ENCODE assay signal across 35 mouse cellular contexts in the genomic region with DNA sequence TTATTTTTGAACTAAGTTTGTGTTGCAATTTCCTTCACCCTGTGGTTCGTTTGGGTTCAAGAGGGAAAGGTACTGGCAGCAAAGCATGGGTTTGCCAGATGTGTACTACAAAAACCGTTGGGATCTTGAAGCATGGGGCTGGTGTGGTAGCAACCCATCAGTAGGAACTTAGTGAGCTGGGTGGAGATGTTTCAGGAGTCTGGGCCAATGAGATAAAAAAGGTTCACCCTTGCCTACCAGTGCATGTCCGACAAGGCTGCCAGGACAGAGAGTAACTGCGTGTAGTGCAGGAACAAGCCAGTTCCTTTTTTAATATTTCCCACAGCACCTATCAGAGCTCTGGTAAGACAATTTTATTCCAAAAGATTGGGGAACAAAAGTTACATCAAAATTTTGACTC.
"Had no signal": no experiment of that assay in that cellular context is flagged by ENCODE, and none has a peak within 500 bp of the region (broad histone marks: within the 10 kb centered on the region; RNA-seq: fewer than 3 reads in every experiment).

No protein-coding gene starts in this region.

- H3K4me2 ChIP-seq: heart, embryonic 11.5 days; heart, embryonic 12.5 days; heart, embryonic 13.5 days; heart, embryonic 15.5 days; hindbrain, embryonic 12.5 days; hindbrain, embryonic 13.5 days; hindbrain, embryonic 14.5 days; hindbrain, embryonic 15.5 days; intestine, embryonic 15.5 days; kidney, embryonic 15.5 days had no signal

- ATAC-seq: hindbrain, embryonic 16.5 days; hindbrain, postnatal 0 days; inflammation-experienced regulatory T-cells, adult 6 months; intestine, embryonic 15.5 days; intestine, embryonic 16.5 days; intestine, postnatal 0 days had no signal

- H3K9ac ChIP-seq: heart, embryonic 12.5 days; heart, embryonic 13.5 days; heart, embryonic 15.5 days; hindbrain, embryonic 12.5 days; hindbrain, embryonic 13.5 days; hindbrain, embryonic 14.5 days; hindbrain, embryonic 15.5 days; intestine, embryonic 15.5 days; kidney, embryonic 15.5 days had no signal

- H3K4me1 ChIP-seq: heart, embryonic 10.5 days; heart, embryonic 12.5 days; heart, embryonic 13.5 days; heart, embryonic 15.5 days; hindbrain, embryonic 10.5 days; hindbrain, embryonic 12.5 days; hindbrain, embryonic 13.5 days; hindbrain, embryonic 15.5 days; intestine, embryonic 15.5 days; kidney, embryonic 15.5 days had no signal

- H3K4me3 ChIP-seq: heart, adult 2 months; heart, embryonic 10.5 days; heart, embryonic 12.5 days; heart, embryonic 13.5 days; heart, embryonic 15.5 days; hindbrain, embryonic 10.5 days; hindbrain, embryonic 12.5 days; hindbrain, embryonic 13.5 days; hindbrain, embryonic 15.5 days; intestine, embryonic 15.5 days; kidney, embryonic 15.5 days; layer of hippocampus, adult 2 months had no signal

- H3K27ac ChIP-seq: heart, adult 2 months; heart, embryonic 10.5 days; heart, embryonic 13.5 days; heart, embryonic 15.5 days; hindbrain, embryonic 10.5 days; hindbrain, embryonic 12.5 days; hindbrain, embryonic 13.5 days; hindbrain, embryonic 14.5 days; hindbrain, embryonic 15.5 days; hindbrain, postnatal 0 days; intestine, embryonic 15.5 days; kidney, embryonic 15.5 days; kidney, postnatal 0 days; layer of hippocampus, adult 2 months had no signal

- H3K27me3 ChIP-seq: heart, embryonic 12.5 days; heart, embryonic 13.5 days; heart, embryonic 15.5 days; hindbrain, embryonic 12.5 days; hindbrain, embryonic 13.5 days; hindbrain, embryonic 15.5 days; intestine, embryonic 15.5 days; kidney, embryonic 15.5 days had no signal

- H3K36me3 ChIP-seq: heart, embryonic 10.5 days; heart, embryonic 12.5 days; heart, embryonic 13.5 days; heart, embryonic 15.5 days; hindbrain, embryonic 10.5 days; hindbrain, embryonic 12.5 days; hindbrain, embryonic 13.5 days; hindbrain, embryonic 15.5 days; intestine, embryonic 15.5 days; kidney, embryonic 15.5 days had no signal

- DNase-seq: heart, adult 2 months; heart, postnatal 10 days; heart, postnatal 14 days; heart, postnatal 36 days; heart, postnatal 4 days; kidney, adult 11 months; kidney, adult 18-20 months; kidney, adult 2 months; kidney, adult 8-10 months; kidney, adult 9 months; kidney, postnatal 10 days; kidney, postnatal 14 days; kidney, postnatal 25 days; kidney, postnatal 36 days; kidney, postnatal 4 days; layer of hippocampus, adult 9-11 months had no signal

- H3K9me3 ChIP-seq: heart, embryonic 10.5 days; heart, embryonic 12.5 days; heart, embryonic 13.5 days; heart, embryonic 15.5 days; hindbrain, embryonic 10.5 days; hindbrain, embryonic 12.5 days; hindbrain, embryonic 13.5 days; hindbrain, embryonic 15.5 days; intestine, embryonic 15.5 days; kidney, embryonic 15.5 days had no signal
